Mouse (Mus musculus) left cerebral cortex, adult 8-10 months (tissue): ENCODE results near the gene Slc9a3r2. TPM values are rescaled to one million over a fixed set of nuclear protein-coding genes. Genes with fewer than 3 reads are reported as not detected.

ENCODE experiments used
- DNase-seq, 2 experiments: peaks; one replicate each; pipeline ENCODE4 v3.0.0; 2022; ENCODE audit warnings: low spot score in 2 of 2
- microRNA-seq, 2 experiments: library from miRNA; unstranded; fragments of <30 nt; microRNA quantifications; one replicate each; pipeline ENCODE4 v1.2.0; 2022
- total RNA-seq, 4 experiments: library from RNA; stranded (reverse); gene quantifications; 2 replicates each; pipeline ENCODE4 v1.2.4; 2022

The Slc9a3r2 gene
- total RNA-seq, 4 experiments from 2014 or later = 41.0 to 47.7 (median 42.0) TPM

DNA sequence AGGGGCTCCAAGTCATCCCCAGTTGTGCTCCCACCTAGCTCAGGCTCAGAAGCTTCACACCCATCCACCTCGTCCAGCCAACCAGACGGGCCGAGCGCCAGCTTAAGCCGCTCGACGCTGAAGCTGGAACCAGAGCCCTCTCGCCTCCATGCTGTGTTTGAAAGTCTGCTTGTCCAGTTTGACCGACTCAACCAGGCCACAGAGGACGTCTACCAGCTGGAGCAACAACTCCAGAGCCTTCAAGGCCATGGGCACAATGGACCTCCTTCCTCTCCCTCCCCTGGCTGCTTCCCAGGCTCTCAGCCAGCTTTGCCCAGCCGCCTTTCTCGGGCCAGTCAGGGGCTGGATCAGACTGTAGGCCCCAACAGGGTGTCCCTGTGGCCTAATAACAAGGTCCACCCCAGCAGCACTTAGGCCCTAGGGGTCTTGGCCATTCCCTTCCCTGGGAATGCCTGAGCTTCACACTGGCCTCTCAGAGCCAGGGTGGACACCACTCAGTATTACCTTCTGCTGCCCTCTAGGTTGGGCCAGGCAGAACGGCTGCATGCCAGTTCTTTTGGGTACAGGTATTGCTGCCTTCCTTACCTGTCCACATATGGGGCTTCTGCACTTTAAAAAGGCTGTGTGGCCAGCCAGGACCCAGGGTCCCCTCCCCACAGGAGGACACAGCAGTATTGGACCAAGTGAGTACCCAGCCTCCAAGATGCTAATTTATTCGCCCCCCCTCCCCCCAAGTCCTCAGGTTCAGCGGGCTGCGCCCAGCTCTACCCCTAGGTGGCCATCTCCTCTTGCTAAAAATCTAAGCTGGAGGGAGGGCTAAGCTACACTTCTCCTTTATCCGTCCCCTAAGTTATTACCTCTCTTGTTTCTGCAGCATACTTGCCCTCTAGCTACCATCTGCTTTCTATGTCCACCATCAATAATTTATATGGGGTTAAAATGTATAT, 54.7 kb downstream of the Slc9a3r2 start:
- DNase-seq = no peak

DNA sequence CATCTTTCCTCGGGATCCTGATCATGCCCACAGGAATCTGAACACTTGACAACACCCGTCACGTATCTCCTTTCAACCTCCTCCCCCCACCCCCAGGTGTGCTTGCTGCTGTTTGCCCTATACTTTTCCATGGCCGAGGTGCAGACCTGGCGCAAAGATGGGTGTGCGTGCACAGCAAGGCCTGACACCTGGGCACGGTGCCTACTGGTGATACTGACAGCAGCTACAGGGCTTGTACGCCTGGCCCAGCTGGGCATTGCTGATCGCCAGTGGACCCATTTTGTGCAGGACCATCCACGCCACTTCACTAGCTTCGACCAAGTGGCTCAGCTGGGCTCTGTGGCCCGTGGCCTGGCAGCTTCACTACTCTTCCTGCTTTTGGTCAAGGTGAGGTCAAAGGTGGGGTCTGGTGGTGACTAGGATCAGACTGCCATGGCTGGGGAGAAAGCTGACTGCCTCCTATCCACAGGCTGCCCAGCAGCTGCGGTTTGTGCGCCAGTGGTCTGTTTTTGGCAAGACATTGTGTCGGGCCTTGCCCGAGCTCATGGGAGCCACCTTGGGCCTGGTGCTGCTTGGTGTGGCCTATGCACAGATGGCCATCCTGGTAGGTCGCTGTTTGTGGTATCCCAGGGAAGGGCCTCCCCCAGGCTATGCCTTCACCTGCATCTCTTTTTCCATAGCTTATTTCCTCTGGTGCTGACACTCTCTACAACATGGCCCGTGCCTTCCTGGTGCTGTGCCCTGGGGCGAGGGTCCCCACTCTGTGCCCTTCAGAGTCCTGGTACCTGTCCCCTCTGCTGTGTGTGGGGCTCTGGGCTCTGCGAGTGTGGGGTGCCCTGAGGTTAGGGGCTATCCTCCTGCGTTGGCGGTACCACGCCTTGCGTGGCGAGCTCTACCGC, 55.9 kb downstream of the Slc9a3r2 start:
- no peak for DNase-seq

GRCm38 (mm10) chr17:24593248-24593647, 56.9 kb downstream of the Slc9a3r2 start:
- DNase-seq = no peak

- DNase-seq = no peak
These were observed 58.4 kb downstream of the Slc9a3r2 start for GRCm38 (mm10) chr17:24591695-24592094.

GRCm38 (mm10) chr17:24590943-24591342, 59.2 kb downstream of the Slc9a3r2 start:
- DNase-seq = no peak

Small RNA genes lying within 50 kb of the gene (microRNA-seq; reads per million reads assigned to microRNA genes)
- 14.8 to 24.4 reads per million in 2 experiments for gene Gm24589

Other genes starting within 250 kb of the Slc9a3r2 start
- gene Rnps1, start 235.8 kb downstream of the Slc9a3r2 start, total RNA-seq = 100 to 1,000 TPM; 128 to 131 (median 129) TPM
- 10 to 100 TPM; 24.1 to 34.1 (median 31.1) TPM for gene Eci1, start 223.7 kb downstream of the Slc9a3r2 start, total RNA-seq
- gene Dnase1l2, start 207.2 kb downstream of the Slc9a3r2 start, total RNA-seq = 1 to 10 TPM; 3.7 to 6.9 (median 5.1) TPM
- gene E4f1, start 180.0 kb downstream of the Slc9a3r2 start, total RNA-seq = 10 to 100 TPM; 32.3 to 36.2 (median 34.5) TPM
- gene Pgp, start 179.9 kb downstream of the Slc9a3r2 start, total RNA-seq = 10 to 100 TPM; 59.0 to 68.7 (median 63.8) TPM
- 1 to 10 TPM; 1.6 to 2.4 (median 1.8) TPM for gene Bricd5, start 176.4 kb downstream of the Slc9a3r2 start, total RNA-seq
- 10 to 100 TPM; 29.2 to 39.0 (median 35.4) TPM for gene Mlst8, start 171.2 kb downstream of the Slc9a3r2 start, total RNA-seq
- 100 to 1,000 TPM; 119 to 135 (median 127) TPM for gene Caskin1, start 161.7 kb downstream of the Slc9a3r2 start, total RNA-seq
- 10 to 100 TPM; 78.0 to 85.3 (median 83.4) TPM for gene Traf7, start 122.4 kb downstream of the Slc9a3r2 start, total RNA-seq
- 10 to 100 TPM; 41.3 to 54.4 (median 48.4) TPM for gene Rab26, start 116.1 kb downstream of the Slc9a3r2 start, total RNA-seq
- gene Pkd1, start 100.5 kb downstream of the Slc9a3r2 start, total RNA-seq = 10 to 100 TPM; 67.7 to 81.1 (median 77.3) TPM
- 100 to 1,000 TPM; 123 to 148 (median 137) TPM for gene Tsc2, start 17.7 kb downstream of the Slc9a3r2 start, total RNA-seq
- 1 to 10 TPM; 5.7 to 7.0 (median 6.1) TPM for gene Nthl1, start 17.6 kb downstream of the Slc9a3r2 start, total RNA-seq
- gene Npw, start 8.1 kb upstream of the Slc9a3r2 start, total RNA-seq = under 1 TPM in 1 of 4 experiments, not detected in 3; 0.63 TPM
- gene Zfp598, start 19.4 kb upstream of the Slc9a3r2 start, total RNA-seq = 10 to 100 TPM; 30.4 to 40.9 (median 36.1) TPM
- 100 to 1,000 TPM; 163 to 176 (median 164) TPM for gene Syngr3, start 39.6 kb upstream of the Slc9a3r2 start, total RNA-seq
- 10 to 100 TPM; 17.6 to 19.2 (median 18.0) TPM for gene Gfer, start 45.8 kb upstream of the Slc9a3r2 start, total RNA-seq
- gene Noxo1, start 45.9 kb upstream of the Slc9a3r2 start, total RNA-seq = 1 to 10 TPM; 2.8 to 5.9 (median 3.0) TPM
- gene Tbl3, start 57.3 kb upstream of the Slc9a3r2 start, total RNA-seq = 10 to 100 TPM; 23.4 to 29.7 (median 25.6) TPM
- gene Rnf151, start 67.7 kb upstream of the Slc9a3r2 start, total RNA-seq = under 1 TPM in 1 of 4 experiments, not detected in 3; 0.37 TPM
- 100 to 1,000 TPM; 270 to 312 (median 290) TPM for gene Rps2, start 67.8 kb upstream of the Slc9a3r2 start, total RNA-seq
- gene Ndufb10, start 74.2 kb upstream of the Slc9a3r2 start, total RNA-seq = 100 to 1,000 TPM; 208 to 258 (median 238) TPM
- gene Rpl3l, start 77.5 kb upstream of the Slc9a3r2 start, total RNA-seq = under 1 TPM; 0.36 to 0.94 (median 0.43) TPM
- gene Msrb1, start 86.3 kb upstream of the Slc9a3r2 start, total RNA-seq = 10 to 100 TPM; 41.4 to 52.7 (median 44.7) TPM
- under 1 TPM; 0.51 to 0.65 (median 0.55) TPM for gene Hs3st6, start 102.7 kb upstream of the Slc9a3r2 start, total RNA-seq
- not detected for gene Meiob, start 154.0 kb upstream of the Slc9a3r2 start, total RNA-seq
- 100 to 1,000 TPM; 129 to 143 (median 135) TPM for gene Hagh, start 189.8 kb upstream of the Slc9a3r2 start, total RNA-seq
- 10 to 100 TPM; 18.7 to 19.5 (median 19.1) TPM for gene Fahd1, start 200.0 kb upstream of the Slc9a3r2 start, total RNA-seq
- gene Igfals, start 215.7 kb upstream of the Slc9a3r2 start, total RNA-seq = under 1 TPM in 2 of 4 experiments, not detected in 2; 0.17 to 0.25 TPM
- gene Nubp2, start 236.0 kb upstream of the Slc9a3r2 start, total RNA-seq = 10 to 100 TPM; 28.1 to 33.7 (median 32.0) TPM
- gene Spsb3, start 236.3 kb upstream of the Slc9a3r2 start, total RNA-seq = 10 to 100 TPM; 51.6 to 57.5 (median 55.3) TPM
- 10 to 100 TPM; 44.3 to 57.5 (median 48.6) TPM for gene Eme2, start 244.8 kb upstream of the Slc9a3r2 start, total RNA-seq
- 10 to 100 TPM; 65.0 to 73.3 (median 69.1) TPM for gene Mrps34, start 244.8 kb upstream of the Slc9a3r2 start, total RNA-seq
- gene Nme3, start 246.2 kb upstream of the Slc9a3r2 start, total RNA-seq = 10 to 100 TPM; 43.5 to 59.7 (median 55.1) TPM